Mouse (Mus musculus) adrenal gland, adult 8-10 months (tissue): Measurements from ENCODE around the gene Ehbp1l1. TPM values are rescaled to one million over a fixed set of nuclear protein-coding genes. Genes with fewer than 3 reads are reported as not detected.

ENCODE experiments used
- DNase-seq: peaks from one replicate; pipeline ENCODE4 v3.0.0; 2022
- total RNA-seq, 4 experiments: library from RNA; stranded (reverse); gene quantifications; 2 replicates each; pipeline ENCODE4 v1.2.4; 2022

The Ehbp1l1 gene
- total RNA-seq, 4 experiments from 2014 or later: 24.9 to 39.2 (median 32.8) TPM

DNA sequence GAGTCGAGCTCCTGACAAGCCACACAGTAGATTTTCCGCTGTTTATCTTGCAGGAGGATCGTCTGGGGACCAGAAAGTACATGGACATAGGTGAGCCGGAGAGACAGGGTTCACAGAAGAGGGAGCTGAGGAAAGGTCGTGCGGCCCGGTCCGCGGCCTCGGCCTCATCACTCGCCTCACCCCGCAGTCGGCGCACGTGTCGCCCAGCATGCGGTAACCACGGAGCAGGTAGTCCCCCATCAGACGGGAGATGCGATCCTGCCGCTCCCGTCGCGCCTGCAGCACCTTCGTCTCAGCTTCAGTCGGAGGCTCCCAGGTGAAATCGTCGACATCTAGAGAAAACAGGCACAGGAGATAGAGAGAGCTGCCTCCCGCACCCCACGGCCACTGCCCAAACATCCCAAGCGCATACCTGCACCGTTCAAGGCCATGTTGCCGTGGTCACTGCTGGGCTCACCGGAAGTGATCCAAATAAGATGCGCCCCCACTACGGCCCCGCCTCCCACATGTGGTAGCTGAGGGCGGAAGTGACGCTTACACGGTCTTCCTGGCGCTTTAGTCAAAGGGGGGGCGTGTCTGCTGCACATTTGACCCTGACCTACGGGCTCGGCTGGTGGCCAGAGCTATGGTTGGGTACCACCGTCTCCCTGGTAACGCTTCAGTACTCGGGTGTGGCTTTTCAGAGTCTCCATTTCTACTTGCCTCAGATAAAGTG lies 5.3 kb upstream of the Ehbp1l1 start:
- DNase-seq: peak; percentile 95

DNA sequence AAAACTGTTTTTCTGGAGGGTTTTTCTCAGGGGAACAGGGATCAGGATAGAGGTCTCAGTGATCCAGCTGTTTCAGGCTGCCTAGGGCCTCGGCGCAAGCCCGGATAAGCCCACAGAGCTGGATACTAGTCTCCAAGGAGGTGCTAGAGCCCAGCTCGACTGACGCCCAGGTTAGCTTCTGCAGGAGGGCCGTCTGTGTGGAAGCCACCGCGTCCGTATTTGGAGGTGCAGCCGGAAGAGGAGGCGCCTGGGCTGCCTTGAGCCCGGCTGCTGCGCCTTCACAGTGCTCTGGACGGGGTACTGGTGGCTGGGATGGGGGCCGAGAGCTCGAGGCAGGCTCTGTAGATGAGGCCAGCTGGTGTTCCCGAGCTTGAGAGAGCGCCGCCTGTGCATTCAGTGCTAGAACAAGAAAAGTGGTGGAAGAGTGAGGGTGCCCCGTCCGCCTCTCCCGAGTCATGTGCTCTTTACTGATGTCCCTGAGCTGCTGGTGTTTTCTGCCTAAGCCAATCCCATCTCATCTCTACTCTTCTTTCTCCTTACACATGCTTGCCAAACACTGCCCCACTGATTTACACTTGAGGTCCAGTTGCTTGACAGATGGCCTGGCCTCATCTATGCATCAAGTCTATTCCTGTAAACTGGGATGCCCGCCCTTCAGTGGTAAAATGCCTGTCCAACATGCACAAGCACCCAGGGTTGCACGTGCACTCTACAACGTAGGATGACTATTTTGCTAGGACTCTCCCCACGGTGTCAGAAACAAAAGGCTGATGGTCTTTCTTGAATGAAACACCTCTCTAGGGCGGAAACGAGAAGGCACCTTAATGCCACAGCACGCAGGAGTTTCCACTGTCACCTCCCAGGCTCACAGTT lies 4.4 kb upstream of the Ehbp1l1 start:
- DNase-seq: no peak

DNA sequence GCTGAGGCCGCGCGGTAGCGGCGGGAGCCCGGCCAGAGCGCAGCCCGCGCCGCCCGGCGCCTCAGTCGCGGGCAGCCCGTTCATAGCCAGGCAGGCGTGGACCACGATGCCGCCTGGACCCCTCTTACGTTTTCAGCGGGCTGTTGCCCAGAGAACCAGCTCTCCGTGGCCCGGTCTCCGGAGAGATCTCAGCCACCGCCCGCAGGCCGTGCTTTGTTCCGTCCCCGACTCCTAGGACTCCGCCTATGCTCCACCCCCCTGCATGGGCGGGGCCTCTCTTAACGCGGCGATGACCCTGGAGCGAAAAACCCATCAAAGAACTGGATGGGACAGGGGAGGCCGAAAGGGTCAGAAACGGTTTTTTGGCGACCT lies 3.3 kb upstream of the Ehbp1l1 start, which contains the start of gene Fam89b:
Gene Fam89b (minus strand): TSS at position 210 of the 372 bp plus-strand sequence.
- DNase-seq: peak; percentile 86

DNA sequence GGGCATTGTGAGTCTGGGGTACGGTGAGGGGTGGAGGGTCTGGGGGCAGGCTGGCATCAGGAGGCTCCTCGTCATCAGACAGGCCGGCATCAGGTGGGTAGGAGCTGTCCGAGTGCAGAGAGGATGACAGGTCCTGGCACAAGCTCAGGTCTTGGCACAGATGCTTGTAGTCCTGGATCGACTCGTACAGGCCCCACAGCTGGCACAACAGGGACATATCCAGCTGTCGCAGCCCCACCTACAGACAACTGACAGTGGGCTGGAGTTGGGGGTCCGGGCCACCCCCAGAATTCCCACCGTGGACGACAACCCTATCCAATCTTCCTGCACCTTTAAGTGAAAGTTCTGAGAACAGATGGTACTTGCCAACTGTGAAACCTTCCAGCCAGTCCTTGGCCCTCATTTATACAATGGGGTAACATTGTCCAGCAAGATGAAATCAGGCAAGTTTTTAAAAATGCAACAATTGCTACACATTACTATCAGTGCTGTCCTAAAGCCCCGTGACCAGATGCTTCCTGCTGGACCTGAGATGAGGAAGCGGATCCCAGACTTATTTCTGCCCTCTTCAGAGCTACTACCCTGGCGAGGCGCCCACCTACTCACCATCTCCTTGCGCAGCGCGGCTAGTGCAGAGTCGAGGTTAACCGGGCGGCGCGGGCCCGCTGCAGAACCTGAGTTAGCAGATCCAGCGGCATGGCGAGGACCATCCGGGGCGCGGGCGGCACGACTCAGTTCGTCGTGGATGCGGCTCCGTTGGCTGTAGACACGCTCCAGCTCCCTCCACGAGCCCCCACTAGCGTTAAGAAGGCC lies 2.7 kb upstream of the Ehbp1l1 start:
- no peak for DNase-seq

DNA sequence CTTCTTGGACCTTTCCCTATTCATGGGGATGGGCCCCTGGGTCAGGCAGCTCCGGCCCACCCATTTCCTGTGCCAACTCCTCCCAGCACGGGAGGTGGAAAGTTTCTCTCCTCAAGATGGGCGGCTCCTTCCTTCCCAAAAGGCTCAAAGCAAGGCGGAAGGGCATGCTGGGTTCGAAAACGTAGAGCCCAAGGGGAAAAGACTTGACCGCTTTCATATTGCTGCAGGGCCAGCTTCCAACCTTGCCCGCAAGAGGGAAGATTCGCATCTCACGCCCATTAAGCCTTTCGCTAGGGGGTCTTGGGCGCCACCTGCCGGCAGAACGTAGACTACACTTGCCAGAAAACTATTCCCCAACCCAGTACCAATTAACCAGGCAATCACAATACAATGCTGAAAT lies 1.6 kb upstream of the Ehbp1l1 start:
- DNase-seq: no peak

DNA sequence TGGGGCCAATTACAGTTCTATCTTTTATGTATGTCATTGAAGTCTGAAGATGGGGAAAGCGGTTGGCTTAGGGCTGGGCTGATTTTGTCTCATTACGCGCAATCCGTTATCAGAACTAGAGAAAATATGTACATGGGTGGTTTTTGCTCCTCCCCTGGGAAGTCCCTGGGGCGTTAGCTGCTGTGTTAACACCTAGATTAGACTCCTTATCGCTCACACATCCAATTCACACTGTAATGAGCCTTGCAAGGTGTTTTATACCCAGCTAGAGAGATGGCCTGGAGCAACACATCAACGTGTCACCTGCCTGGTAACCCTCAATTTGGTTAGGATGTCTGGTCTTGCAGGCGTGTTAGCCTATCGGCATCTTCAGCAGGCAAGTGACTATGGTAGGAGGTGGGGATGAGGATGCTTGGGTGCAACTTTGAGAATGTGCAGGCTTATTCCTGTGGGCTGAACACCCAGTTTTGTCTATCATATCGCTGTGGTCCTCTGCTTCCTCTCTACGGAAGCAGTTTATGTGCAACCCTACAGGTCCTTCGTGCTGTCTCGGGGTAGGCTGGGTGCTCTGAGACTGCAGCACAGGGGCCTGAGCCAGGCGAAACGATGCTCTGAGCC lies 953 bp upstream of the Ehbp1l1 start:
- DNase-seq: no peak

DNA sequence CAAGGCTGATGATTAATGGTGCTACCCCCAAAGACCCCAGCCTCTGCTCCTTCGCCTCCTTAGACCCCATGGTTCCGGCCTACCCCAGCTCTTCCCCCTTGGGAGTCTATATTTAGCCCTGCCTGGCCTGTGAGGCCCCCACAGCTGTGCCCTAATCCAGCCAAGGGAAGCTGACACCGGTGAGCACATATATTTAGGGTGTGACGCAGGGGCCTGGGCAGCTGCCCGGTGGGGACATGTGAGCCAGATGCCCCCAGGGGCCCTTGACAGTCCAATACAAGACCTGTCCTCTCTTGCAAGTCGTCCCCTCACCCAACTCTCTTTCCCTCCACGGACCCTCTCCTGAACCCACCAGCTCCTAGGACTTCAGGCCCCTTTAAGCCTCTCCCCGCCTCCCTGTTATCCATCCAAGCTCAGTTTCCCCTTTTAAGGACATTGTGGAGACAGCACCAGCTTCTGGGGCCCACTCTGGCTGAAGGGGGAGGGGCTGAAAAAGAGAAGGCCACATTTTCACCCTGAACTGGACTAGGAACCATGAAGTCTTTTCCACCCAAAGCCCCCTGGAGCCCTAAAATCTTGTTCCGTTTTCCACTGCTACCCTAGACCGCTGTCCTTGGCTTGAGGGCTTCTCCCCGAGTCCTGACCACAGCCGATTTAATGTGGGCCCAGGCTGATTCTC lies 949 bp downstream of the Ehbp1l1 start:
- no peak for DNase-seq

DNA sequence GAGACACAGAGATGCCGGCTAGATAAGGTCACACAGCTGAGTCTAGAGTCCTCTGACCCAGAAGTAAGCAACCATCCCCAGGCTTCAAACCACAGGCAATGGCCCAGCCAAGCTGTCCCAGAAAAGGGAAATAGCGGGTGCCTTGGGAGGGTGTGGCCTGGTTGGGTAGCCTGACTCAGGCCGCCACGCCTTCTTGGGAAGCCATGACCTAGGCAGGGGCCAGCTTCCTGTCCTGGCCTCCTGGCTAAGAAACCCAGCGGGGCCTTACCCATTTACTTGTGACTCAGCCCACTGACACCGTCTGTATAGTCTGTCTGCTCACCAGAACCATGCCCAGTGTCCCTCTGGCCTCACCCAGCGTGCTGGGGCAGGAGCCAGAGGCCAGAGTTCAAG lies 1.6 kb downstream of the Ehbp1l1 start:
- peak; percentile 86 for DNase-seq

DNA sequence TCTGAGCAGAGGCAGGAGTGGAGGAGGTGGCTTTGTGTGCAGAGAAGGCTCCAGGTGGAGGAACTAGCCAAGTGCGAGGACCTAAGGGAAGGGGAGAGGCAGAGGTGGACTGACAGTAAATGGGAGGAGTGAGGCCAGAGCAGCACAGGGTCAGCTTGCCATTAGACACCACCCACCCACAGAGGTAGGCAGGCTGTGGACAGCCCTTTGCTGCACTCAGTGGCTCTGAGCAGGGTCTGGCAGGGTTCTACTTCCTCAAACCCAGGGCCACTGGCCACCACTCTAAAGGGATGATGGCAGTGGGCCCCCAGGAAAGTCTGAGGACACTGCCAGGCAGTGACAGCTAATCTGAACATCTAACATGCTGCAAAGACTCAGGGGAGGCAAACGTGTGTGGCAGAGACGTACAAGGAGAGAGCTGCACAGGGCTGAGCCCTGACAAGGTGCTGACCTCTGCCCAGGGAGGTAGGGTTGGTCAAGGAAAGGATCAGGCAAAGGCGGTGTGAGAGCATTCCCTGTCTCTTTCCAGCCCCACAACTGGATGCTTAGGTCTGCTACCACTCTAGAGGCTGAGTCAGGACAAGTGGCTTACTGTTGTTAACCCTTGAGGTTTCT lies 2.1 kb downstream of the Ehbp1l1 start:
- DNase-seq: no peak

DNA sequence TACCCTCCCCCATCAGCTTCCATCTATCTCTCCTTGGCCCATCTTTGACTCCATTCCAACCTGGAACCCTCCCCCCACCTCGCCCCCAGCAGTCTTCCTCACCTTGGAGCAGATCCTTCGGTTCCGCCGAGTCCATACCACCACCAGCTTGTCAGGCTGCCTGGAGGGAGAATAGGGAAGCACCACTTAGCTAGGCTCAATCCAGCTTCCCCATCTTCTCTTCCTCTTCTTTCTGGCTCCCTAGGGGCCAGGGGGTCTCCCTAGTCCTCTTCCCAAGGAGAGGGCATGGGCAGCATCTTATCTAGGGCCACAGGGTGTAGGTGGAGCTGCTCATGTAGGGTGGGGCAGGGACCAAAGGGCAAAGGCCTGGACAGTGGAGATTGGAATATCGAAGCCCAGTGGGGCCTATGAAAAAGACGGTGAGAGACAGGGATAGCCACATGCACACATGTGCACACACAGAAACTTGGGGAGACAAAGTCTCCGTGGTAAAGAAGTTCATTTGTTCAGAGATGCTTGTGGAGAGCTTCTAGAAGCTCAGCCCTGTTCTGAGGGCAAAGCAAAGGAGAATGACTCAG lies 3.2 kb downstream of the Ehbp1l1 start:
- no peak for DNase-seq

DNA sequence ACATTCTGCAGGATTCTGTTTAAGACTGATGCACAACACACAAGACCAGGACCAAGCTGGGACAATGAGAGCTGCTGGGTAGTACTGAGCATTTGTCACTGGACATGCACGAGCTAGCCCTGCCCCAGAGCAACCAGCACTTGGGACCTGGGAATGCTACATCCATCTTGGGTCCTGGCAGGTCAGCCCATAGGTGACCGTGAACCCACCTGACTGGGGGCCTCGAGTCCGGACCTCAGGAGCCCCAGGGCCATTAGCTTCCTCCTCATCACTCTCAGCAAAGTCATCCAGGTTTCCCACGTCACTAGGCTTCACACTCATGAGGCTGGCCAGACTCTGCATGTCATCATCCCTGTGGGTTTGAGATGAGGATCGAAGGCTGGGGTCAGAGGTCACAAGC lies 4.9 kb downstream of the Ehbp1l1 start:
- no peak for DNase-seq

DNA sequence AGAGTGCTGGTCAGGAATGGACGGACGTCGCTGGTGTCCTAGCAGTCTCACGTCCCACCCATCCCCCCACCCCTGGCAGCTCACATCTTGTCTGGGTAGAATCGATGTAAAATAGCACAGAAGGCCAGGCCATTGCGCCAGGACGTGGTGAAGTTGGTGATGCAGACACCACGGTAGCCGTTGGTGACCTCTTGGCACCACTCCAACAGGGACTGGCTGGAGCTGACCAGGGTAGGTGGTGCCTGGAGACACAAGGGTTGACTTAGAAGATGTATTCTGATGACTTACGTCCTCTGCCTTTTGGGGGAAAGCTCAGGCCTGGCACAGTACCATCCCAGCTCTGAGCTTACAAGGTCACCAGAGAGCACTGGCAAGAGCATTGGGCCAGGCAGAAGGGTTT lies 9.2 kb downstream of the Ehbp1l1 start:
- no peak for DNase-seq

DNA sequence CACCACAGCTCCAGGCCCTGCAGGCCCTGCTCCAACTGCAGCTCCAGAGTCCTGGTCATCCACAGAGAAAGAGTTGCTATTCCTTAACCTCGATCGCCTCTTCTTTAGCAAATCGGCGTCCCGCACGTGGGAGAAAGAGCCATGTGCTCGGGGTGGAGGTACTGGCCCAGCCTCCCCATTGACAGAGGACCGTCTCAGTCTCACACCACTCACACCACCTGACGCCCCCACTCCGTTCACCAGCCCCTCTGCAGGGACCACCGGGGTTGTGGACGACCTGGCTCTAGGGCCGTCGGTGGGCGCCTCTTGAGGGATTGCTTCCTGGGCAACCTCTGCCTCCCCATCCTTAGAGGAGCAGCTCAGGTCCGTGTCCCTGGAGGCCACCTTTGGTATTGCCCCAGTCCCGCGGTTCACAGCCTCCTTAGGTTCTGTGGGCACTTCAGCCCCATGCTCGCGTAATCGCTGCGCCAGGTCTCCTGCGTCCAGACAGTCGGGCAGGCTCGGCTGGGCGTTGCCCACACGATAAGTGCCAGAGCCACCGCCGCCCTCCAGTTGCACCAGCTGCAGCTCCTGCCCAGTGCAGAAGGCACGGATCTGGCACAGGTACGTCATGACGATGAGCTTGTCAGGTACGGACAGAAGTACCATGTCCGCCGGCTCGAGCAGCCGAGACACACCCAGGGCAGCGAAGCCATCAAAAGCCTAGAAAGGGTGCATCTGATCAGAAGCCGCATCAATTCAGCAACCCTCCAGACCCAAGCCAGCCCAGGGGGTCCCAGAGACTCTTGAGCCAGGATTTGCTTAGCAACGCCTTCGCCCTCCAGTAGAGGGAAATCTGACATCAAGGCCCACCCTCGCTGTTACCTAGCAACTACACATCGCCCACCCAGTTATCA lies 10.1 kb downstream of the Ehbp1l1 start:
- no peak for DNase-seq

DNA sequence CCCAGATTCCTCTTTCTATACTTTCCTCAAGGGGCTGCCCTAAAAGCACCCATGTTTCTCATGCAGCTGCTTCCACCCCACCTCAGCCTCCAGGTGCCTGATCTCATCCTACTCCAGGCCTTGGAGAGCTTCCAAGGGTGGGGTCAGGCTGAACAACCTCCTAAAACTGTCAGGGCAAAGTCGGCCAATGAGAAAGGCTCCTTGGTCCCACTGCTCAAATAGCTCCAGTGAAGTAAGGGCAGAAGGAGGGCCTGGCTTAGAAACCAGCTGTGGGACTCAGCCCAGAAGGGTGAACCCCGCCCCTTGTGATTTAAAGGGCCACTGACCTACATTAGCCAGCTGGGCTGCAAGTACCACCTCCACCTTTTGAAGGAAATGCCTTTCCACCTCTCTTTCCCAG lies 12.4 kb downstream of the Ehbp1l1 start:
- DNase-seq: no peak

DNA sequence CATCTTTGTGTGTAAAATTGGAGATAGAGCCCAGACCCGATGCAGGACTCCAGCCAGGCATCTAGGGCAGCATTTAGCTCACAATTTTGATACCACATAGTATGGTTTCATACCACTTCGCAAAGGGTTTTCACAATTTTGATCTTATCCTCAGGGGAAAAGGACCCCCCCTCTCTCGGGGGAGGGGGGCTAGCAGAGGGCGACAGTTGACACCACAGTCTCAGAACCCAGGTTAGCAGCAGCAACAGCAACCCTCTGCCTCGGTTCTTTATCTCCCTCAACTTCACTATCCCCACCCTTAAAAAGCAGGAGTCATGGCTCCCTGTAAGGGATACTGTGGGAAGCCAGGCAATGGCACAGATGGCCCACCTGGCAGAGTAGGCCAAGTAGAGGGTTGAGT lies 12.9 kb downstream of the Ehbp1l1 start:
- DNase-seq: no peak

DNA sequence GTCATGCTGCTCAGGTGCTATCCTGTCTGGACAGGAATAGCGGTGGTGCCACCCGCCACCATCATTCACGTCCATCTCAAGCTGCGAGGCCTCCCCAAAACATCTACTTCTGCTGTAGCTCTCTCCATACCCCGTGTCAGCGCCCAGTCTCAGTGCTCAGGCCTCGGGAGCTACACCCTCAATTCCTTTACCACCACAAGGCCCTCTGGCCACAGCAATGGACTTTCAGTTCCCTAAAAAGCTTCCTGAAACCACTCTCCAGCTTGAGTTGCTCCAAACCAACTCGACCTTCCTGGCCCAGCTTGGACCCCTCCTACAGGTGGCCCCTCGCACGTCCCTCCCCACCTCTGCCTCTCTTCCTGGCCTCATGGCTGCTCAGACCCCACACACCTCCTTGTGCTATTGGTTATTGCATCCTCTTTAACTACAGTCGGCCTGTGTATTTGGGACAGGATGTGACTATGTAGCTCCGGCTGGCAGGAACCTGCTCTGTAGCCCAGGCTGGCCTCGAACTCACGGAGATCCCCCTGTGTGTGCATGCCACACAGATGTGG lies 14.1 kb downstream of the Ehbp1l1 start:
- DNase-seq: no peak

DNA sequence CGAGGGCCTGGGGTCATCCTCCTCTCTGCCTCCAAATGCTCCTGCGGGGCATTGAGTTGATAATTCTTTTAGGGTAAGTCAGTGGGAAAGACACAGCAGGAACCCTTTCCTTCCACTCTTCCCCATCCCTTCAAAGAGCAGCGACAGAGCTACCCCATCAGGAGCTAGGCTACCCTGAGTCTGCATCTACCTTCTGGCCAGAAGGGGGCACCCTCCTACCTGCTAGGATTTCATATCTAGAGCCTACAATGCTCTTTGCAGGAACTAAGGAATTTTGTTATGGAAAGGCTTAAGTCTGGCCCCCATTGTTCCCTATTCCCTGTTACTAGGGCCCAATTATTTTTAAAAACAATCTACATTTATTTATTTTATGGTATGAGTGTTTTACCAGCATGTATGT lies 14.9 kb downstream of the Ehbp1l1 start:
- DNase-seq: no peak

DNA sequence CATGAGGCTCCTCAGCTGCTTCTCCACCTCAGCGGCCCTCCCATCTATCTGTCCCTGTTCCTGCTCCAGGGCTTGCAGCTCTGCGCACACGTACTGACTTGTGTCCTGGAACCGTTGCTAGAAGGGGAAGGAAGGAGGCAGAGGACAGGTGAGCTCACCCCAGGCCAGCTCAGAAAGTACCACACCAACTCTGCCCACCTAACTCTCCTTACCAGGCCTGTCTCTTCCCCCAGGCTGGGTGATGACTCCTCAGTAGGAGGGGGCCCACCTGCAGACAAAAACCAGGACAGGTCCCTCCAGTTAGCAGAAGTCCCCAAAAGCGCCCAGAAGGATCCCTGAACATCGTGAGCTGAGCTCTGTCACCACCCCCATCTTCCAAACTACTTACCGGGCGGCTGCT lies 15.5 kb downstream of the Ehbp1l1 start:
- no peak for DNase-seq

DNA sequence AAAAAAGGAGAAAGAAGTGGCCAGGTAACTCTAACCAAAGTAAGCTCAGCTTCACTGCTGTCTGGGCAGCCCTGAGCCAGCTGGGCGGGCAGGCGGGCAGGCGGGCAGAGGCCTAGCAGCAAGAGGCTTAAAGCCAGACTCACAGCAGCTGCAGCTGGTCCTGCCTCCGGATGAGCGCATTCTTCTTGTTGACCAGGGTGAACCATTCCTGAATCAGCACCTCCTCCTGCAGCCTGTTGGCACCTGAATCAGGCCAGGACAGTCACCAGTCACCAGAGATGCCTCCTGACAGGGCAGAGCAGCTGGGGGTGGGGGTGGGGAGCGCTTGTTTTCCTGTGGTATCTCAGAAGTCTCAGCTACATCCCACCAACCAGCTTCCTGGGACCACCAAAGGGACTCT lies 16.0 kb downstream of the Ehbp1l1 start:
- no peak for DNase-seq
